Comparison of ENCODE assay signal across 13 mouse cellular contexts in the genomic region with DNA sequence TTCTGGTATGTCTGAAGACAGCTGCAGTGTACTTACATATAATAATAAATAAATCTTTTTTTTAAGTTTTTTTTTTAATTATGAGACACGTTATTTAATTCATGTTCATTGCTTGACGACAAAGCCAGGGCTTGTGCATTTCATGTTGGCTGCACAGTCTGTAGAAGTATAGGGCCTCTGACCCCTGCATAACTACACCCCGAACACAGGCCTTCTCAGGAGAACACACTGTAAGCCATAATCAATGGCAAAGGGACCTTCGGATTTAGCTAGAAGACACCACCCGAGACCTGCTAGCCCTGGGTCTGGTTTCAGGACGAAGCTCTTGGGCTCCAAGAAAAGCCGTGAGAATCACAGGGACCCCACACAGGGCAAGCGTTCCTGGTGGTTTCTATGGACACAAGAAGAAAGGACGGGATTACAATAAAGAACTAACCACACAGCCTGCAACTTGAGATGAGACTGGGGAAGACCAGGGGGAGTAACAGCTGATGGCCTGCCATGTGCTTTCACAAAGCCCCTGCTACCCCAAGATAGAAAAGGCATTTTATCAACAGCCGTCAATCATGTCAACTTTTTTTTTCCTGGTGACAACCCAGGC. TPM values are rescaled to one million over a fixed set of nuclear protein-coding genes. Genes with fewer than 3 reads are reported as not detected.
DNase-seq lines count a peak whose midpoint lies in the region; ATAC-seq and TF ChIP-seq lines count a peak whose summit lies in the region.
"Had no signal": no experiment of that assay in that cellular context is flagged by ENCODE, and none has a peak within 500 bp of the region (broad histone marks: within the 10 kb centered on the region; RNA-seq: fewer than 3 reads in every experiment).

No protein-coding gene starts in this region.

- 58% methylated on average over 10 of the region's 10 CpGs for WGBS in heart, embryonic 12.5 days
- 22% methylated on average over 10 of the region's 10 CpGs for WGBS in midbrain, embryonic 12.5 days
- whole genome bisulfite sequencing in midbrain, embryonic 16.5 days, result 14% methylated on average over 10 of the region's 10 CpGs
- WGBS in intestine, embryonic 16.5 days, result 68% methylated on average over 10 of the region's 10 CpGs
- 60% methylated on average over 10 of the region's 10 CpGs for WGBS in small intestine, adult 2 months

- no peak overlapping the region for H3K4me2 ChIP-seq in heart, embryonic 12.5 days
- 0 out of 2 replicates have a peak overlapping the region, but pooled peaks have one; percentile 7 for H3K4me2 ChIP-seq in midbrain, embryonic 12.5 days (replicated peaks)
- H3K4me2 ChIP-seq in midbrain, embryonic 16.5 days (ENCODE audit: low read length), result no peak overlapping the region
- H3K4me2 ChIP-seq in intestine, embryonic 16.5 days (ENCODE audit: low read depth, low read length), result no peak overlapping the region
- H3K4me2 ChIP-seq: kidney, embryonic 15.5 days had no signal

- no peaks in the 10 kb centered on the region for H3K27me3 ChIP-seq in heart, embryonic 12.5 days (replicated peaks)
- no peaks in the 10 kb centered on the region for H3K27me3 ChIP-seq in midbrain, embryonic 12.5 days
- no peaks in the 10 kb centered on the region for H3K27me3 ChIP-seq in midbrain, embryonic 16.5 days (ENCODE audit: control insufficient read depth, insufficient read depth, low read depth, low read length)
- no peaks in the 10 kb centered on the region for H3K27me3 ChIP-seq in intestine, embryonic 16.5 days (replicated peaks; ENCODE audit: control insufficient read depth, insufficient read depth, low read length)
- no peaks in the 10 kb centered on the region for H3K27me3 ChIP-seq in small intestine, adult 2 months (ENCODE audit: control insufficient read depth, insufficient read depth, low read length)
- H3K27me3 ChIP-seq: kidney, embryonic 15.5 days had no signal

- ATAC-seq in heart, embryonic 12.5 days (ENCODE audit: insufficient number of reproducible peaks, low FRiP score), result no peak
- peak; percentile 62; the same call in 1 of the 2 replicates for ATAC-seq in midbrain, embryonic 12.5 days (ENCODE audit: low FRiP score, low read depth)
- no peak for ATAC-seq in midbrain, embryonic 16.5 days
- no peak for ATAC-seq in intestine, embryonic 16.5 days

- no peak overlapping the region for H3K9ac ChIP-seq in heart, embryonic 12.5 days
- no peak overlapping the region for H3K9ac ChIP-seq in midbrain, embryonic 12.5 days (replicated peaks)
- no peak overlapping the region for H3K9ac ChIP-seq in midbrain, embryonic 16.5 days (ENCODE audit: low read depth, low read length)
- no peak overlapping the region for H3K9ac ChIP-seq in intestine, embryonic 16.5 days (ENCODE audit: low read depth, low read length)
- H3K9ac ChIP-seq: kidney, embryonic 15.5 days had no signal

- no peaks in the 10 kb centered on the region for H3K36me3 ChIP-seq in heart, embryonic 12.5 days
- no peaks in the 10 kb centered on the region for H3K36me3 ChIP-seq in midbrain, embryonic 12.5 days
- no peaks in the 10 kb centered on the region for H3K36me3 ChIP-seq in midbrain, embryonic 16.5 days (ENCODE audit: control insufficient read depth, insufficient read depth, low read length)
- no peaks in the 10 kb centered on the region for H3K36me3 ChIP-seq in intestine, embryonic 16.5 days (ENCODE audit: control insufficient read depth, insufficient read depth, low read length)
- H3K36me3 ChIP-seq in small intestine, adult 2 months (ENCODE audit: control insufficient read depth, insufficient read depth, low read length), result no peaks in the 10 kb centered on the region
- H3K36me3 ChIP-seq: G1E; kidney, embryonic 15.5 days had no signal

- no peak for DNase-seq in heart, adult 11 months
- no peak for DNase-seq in spleen, postnatal 10 days (ENCODE audit: low spot score in 2 of 2)
- no peak for DNase-seq in left cerebral cortex, adult 18-20 months (ENCODE audit: low spot score in 2 of 2)
- DNase-seq: adrenal gland, postnatal 36 days; cerebellum, postnatal 36 days; left cerebral cortex, postnatal 4 days had no signal

- no peak overlapping the region for H3K4me3 ChIP-seq in heart, embryonic 12.5 days
- no peak overlapping the region for H3K4me3 ChIP-seq in midbrain, embryonic 12.5 days
- H3K4me3 ChIP-seq in midbrain, embryonic 16.5 days (ENCODE audit: low read depth, low read length), result no peak overlapping the region
- no peak overlapping the region for H3K4me3 ChIP-seq in intestine, embryonic 16.5 days (ENCODE audit: low read length)
- no peak overlapping the region for H3K4me3 ChIP-seq in small intestine, adult 2 months (ENCODE audit: low read depth, low read length)
- H3K4me3 ChIP-seq: kidney, embryonic 15.5 days had no signal

- peaks cover 24% of the 10 kb centered on the region for H3K4me1 ChIP-seq in heart, embryonic 12.5 days (replicated peaks)
- peaks cover 18% of the 10 kb centered on the region for H3K4me1 ChIP-seq in midbrain, embryonic 12.5 days
- no peaks in the 10 kb centered on the region for H3K4me1 ChIP-seq in midbrain, embryonic 16.5 days (ENCODE audit: control insufficient read depth, insufficient read depth, low read length)
- peaks cover 19% of the 10 kb centered on the region for H3K4me1 ChIP-seq in intestine, embryonic 16.5 days (ENCODE audit: control insufficient read depth, insufficient read depth, low read length)
- H3K4me1 ChIP-seq in small intestine, adult 2 months (ENCODE audit: control insufficient read depth, insufficient read depth, insufficient read length, low read length), result peaks cover 19% of the 10 kb centered on the region

- TF ChIP-seq CTCF in small intestine, adult 2 months (IDR thresholded peaks at IDR 0.05; ENCODE audit: extremely low read depth, insufficient read length, insufficient replicate concordance, low read depth, low read length), result no peak

- peak; percentile 25; the same call in 1 of the 2 replicates for TF ChIP-seq POLR2A in small intestine, adult 2 months (IDR thresholded peaks at IDR 0.05; ENCODE audit: low read depth, low read length)

- no peaks in the 10 kb centered on the region for H3K9me3 ChIP-seq in heart, embryonic 12.5 days (replicated peaks)
- H3K9me3 ChIP-seq in midbrain, embryonic 12.5 days, result no peaks in the 10 kb centered on the region
- H3K9me3 ChIP-seq in midbrain, embryonic 16.5 days (replicated peaks; ENCODE audit: control insufficient read depth, low read length, poor library complexity, severe bottlenecking), result no peaks in the 10 kb centered on the region
- H3K9me3 ChIP-seq in intestine, embryonic 16.5 days (ENCODE audit: control insufficient read depth, low read length), result no peaks in the 10 kb centered on the region
- H3K9me3 ChIP-seq: G1E; kidney, embryonic 15.5 days had no signal

- H3K27ac ChIP-seq in heart, embryonic 12.5 days (ENCODE audit: poor library complexity, severe bottlenecking), result 0 out of 2 replicates have a peak overlapping the region, but pooled peaks have one; percentile 1
- peak overlapping the region; percentile 56 for H3K27ac ChIP-seq in midbrain, embryonic 12.5 days (replicated peaks)
- H3K27ac ChIP-seq in midbrain, embryonic 16.5 days (ENCODE audit: low read length), result no peak overlapping the region
- H3K27ac ChIP-seq in intestine, embryonic 16.5 days (ENCODE audit: low read length), result peak overlapping the region; percentile 82
- peak overlapping the region; percentile 99 for H3K27ac ChIP-seq in small intestine, adult 2 months (ENCODE audit: insufficient read depth, low read depth, low read length)
- H3K27ac ChIP-seq: kidney, embryonic 15.5 days had no signal

RNA-seq across cellular contexts. Expression of a gene that starts 27.5 kb away (rescaled TPM):
- 52.4 and 52.5 TPM in 2 replicates for polyA plus RNA-seq in heart, embryonic 12.5 days (2016; fragmentation: Nextera tagmentation; extraction: Ambion mirVana)
- 42.4 and 47.0 TPM in 2 replicates for polyA plus RNA-seq in midbrain, embryonic 12.5 days (2016; fragmentation: Nextera tagmentation; extraction: Ambion mirVana)
- polyA plus RNA-seq in midbrain, embryonic 16.5 days (2015; fragmentation: Nextera tagmentation; extraction: Ambion mirVana), result 25.1 and 25.6 TPM in 2 replicates
- polyA plus RNA-seq in intestine, embryonic 16.5 days (2015; fragmentation: Nextera tagmentation; extraction: Ambion mirVana), result 19.7 and 21.1 TPM in 2 replicates
- 48.2 and 132 TPM in 2 replicates for polyA plus RNA-seq in small intestine, adult 2 months (2012; rRNA removed)
- 10 to 100 TPM; 62.9 to 65.2 TPM for total RNA-seq in left cerebral cortex, adult 18-20 months (2021)

RNA-seq across cellular contexts. Expression of a gene that starts 29.3 kb away (rescaled TPM):
- polyA plus RNA-seq in heart, embryonic 12.5 days (2016; fragmentation: Nextera tagmentation; extraction: Ambion mirVana), result 95.9 and 113 TPM in 2 replicates
- 137 and 149 TPM in 2 replicates for polyA plus RNA-seq in midbrain, embryonic 12.5 days (2016; fragmentation: Nextera tagmentation; extraction: Ambion mirVana)
- polyA plus RNA-seq in midbrain, embryonic 16.5 days (2015; fragmentation: Nextera tagmentation; extraction: Ambion mirVana), result 177 and 196 TPM in 2 replicates
- 67.1 and 73.1 TPM in 2 replicates for polyA plus RNA-seq in intestine, embryonic 16.5 days (2015; fragmentation: Nextera tagmentation; extraction: Ambion mirVana)
- polyA plus RNA-seq in small intestine, adult 2 months (2012; rRNA removed), result 13.0 and 34.8 TPM in 2 replicates
- total RNA-seq in left cerebral cortex, adult 18-20 months (2021), result 100 to 1,000 TPM; 204 to 206 TPM
